Mouse (Mus musculus) colon, adult 2 months (tissue): ENCODE measurements around the gene Vmn1r87. TPM values are rescaled to one million over a fixed set of nuclear protein-coding genes. Genes with fewer than 3 reads are reported as not detected.

Experiments used
- polyA plus RNA-seq: library from polyadenylated mRNA; depleted of rRNA; stranded (reverse); fragments of >200 nt; gene quantifications from 2 replicates; pipeline ENCODE4 v1.2.3, GENCODE M21; 2012; rRNA removed

Vmn1r87 gene
- polyA plus RNA-seq: not detected in 2 replicates

GRCm38 (mm10) chr7:13140057-13140456 is at the start of gene Vmn1r87:
Gene Vmn1r87, minus strand, starts transcription at chr7:13140157.

DNA sequence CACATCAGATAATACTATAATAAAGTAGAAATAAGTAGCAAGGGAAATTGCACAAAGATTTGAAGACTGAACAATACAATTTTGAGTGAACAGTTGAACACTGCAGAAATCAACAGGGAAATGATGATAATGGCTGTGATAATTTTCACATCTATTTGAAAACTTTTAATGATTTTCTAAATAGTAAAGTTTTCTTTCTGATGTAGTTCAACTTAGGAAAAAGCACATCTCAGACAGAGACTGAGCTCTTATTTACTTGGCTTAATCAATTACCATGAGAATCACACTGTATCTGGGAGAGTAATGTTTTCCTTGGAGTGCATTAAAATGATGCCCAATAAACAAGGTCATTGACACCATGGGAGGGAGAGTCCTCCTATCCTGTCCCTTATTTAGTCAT is 19.3 kb upstream of the Vmn1r87 start, which contains the start of gene Vmn1r88:
Vmn1r88 (plus strand) TSS at position 301 of the 400 bp plus-strand sequence.

GRCm38 (mm10) chr7:13119817-13120216 is 20.1 kb downstream of the Vmn1r87 start, which contains the start of gene Vmn1r86:
Gene Vmn1r86, minus strand, starts transcription at chr7:13119917.

DNA sequence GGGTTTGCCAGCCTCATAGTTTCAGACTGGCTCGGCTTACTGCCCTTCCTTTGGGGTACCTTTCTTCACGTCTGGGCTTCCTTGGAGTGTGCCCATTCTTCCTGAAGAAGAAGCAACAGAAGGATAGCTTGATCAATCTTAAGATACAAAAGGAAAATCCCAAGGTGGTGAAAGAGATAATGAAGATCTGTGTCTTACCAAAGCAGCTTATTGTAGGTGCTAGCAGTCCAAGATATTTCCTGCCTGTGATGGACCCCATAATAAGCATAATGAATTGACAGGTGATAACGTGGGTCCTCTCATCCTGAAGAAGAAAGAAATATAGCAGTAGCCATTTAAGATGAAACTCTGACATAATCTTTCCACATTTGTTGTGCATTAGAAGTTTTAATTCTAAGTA is 44.9 kb downstream of the Vmn1r87 start, which contains the start of gene Vmn1r85:
Vmn1r85 (minus strand) TSS at position 101 of the 400 bp plus-strand sequence.

Other genes with a start within 250 kb of the Vmn1r87 start
- 6.0 and 7.0 TPM in 2 replicates for gene Zscan22, start 242.3 kb downstream of the Vmn1r87 start, polyA plus RNA-seq
- gene Rps5, start 217.9 kb downstream of the Vmn1r87 start, polyA plus RNA-seq: 1,881 and 2,138 TPM in 2 replicates
- 0.44 and 0.58 TPM in 2 replicates for gene Rnf225, start 212.7 kb downstream of the Vmn1r87 start, polyA plus RNA-seq
- 5.8 and 6.6 TPM in 2 replicates for gene Zfp324, start 174.3 kb downstream of the Vmn1r87 start, polyA plus RNA-seq
- gene Zfp446, start 162.3 kb downstream of the Vmn1r87 start, polyA plus RNA-seq: 3.3 and 3.6 TPM in 2 replicates
- 0.22 and 0.25 TPM in 2 replicates for gene Slc27a5, start 142.0 kb downstream of the Vmn1r87 start, polyA plus RNA-seq
- 205 and 241 TPM in 2 replicates for gene Trim28, start 141.0 kb downstream of the Vmn1r87 start, polyA plus RNA-seq
- gene Zbtb45, start 130.1 kb downstream of the Vmn1r87 start, polyA plus RNA-seq: 28.8 and 31.4 TPM in 2 replicates
- gene Chmp2a, start 105.3 kb downstream of the Vmn1r87 start, polyA plus RNA-seq: 81.9 and 83.8 TPM in 2 replicates
- 96.9 and 116 TPM in 2 replicates for gene Ube2m, start 101.9 kb downstream of the Vmn1r87 start, polyA plus RNA-seq
- gene Mzf1, start 85.4 kb downstream of the Vmn1r87 start, polyA plus RNA-seq: 1.7 and 2.0 TPM in 2 replicates
- not detected in 2 replicates for gene Vmn1r85, start 45.0 kb downstream of the Vmn1r87 start, polyA plus RNA-seq
- gene Vmn1r86, start 20.2 kb downstream of the Vmn1r87 start, polyA plus RNA-seq: not detected in 2 replicates
- gene Vmn1r88, start 19.4 kb upstream of the Vmn1r87 start, polyA plus RNA-seq: not detected in 2 replicates
- not detected in 2 replicates for gene Vmn1r89, start 72.9 kb upstream of the Vmn1r87 start, polyA plus RNA-seq
- 8.2 and 8.9 TPM in 2 replicates for gene Lig1, start 137.1 kb upstream of the Vmn1r87 start, polyA plus RNA-seq
- gene Zswim9, start 138.6 kb upstream of the Vmn1r87 start, polyA plus RNA-seq: 2.9 and 3.7 TPM in 2 replicates
- 0.07 and 0.14 TPM in 2 replicates for gene Pla2g4c, start 184.5 kb upstream of the Vmn1r87 start, polyA plus RNA-seq